Mouse (Mus musculus) ZHBTc4 (cell line): ENCODE data around the gene Olfr1287.

Experiments
- DNase-seq: peaks from one replicate; pipeline ENCODE4 v3.0.0-alpha.2; 2011; ENCODE audit warnings: low read depth, low spot score

Gene Olfr1287

DNA sequence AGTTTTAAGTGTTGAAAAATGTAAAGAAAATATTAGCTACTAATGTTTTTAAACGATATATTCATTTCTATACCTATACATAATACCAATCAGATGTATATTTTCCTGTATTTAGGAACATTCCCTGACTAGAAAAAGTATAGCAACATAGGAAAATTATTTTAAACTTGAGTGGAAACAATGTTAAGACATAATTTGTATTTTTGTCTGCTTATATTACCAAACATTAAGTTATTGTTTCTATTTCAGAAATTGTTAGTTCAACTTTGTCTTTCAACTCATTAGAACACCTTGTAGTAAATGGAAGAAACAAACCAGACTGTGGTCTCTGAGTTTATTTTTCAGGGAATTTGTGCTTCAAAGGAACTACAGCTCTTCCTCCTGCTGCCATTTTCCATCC is at the start of gene Olfr1287:
Olfr1287 (plus strand) TSS at position 301 of the 400 bp plus-strand sequence.
- no peak for DNase-seq

DNA sequence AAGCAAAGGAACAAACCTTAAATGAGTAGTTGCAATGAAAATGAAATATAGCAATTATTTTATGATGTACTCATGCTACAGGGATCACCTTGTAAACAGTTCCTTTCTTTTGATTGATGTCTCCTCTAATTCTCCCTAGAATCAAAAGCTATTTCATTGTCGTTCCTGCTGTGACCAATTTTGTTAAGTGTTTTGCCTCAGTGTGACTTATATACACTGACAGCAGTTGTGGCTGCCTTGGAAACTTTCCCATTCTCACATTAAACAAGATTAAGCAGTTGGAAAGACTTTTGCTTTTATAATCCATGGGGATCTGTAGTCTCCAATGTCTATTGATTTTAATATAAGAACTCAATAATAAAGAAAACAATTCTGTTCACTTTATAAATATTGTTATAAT is 26.0 kb upstream of the Olfr1287 start, which contains the start of gene Olfr1286:
Olfr1286 (minus strand) TSS at position 185 of the 400 bp plus-strand sequence.
- no peak for DNase-seq

DNA sequence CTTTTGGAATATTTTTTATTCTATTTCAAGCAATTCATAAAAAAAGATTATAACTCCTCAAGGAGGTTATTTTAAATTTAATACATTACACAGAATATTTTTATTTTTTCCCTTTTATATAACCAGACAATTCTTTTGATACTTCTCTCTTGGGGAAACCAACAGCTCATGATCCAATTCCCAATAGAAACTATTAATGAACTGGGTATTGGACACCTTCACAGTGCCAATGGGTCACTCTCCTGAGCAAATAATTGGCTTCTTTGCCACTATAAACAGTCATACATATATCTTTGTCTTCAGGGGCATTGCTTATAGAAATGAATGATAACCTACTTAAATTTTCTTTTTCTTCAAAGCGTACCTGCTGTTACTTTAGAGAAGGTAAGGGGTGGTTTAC is 24.9 kb downstream of the Olfr1287 start, which contains the start of gene Olfr1288:
Olfr1288 (plus strand) TSS at position 301 of the 400 bp plus-strand sequence.
- DNase-seq, result no peak

DNA sequence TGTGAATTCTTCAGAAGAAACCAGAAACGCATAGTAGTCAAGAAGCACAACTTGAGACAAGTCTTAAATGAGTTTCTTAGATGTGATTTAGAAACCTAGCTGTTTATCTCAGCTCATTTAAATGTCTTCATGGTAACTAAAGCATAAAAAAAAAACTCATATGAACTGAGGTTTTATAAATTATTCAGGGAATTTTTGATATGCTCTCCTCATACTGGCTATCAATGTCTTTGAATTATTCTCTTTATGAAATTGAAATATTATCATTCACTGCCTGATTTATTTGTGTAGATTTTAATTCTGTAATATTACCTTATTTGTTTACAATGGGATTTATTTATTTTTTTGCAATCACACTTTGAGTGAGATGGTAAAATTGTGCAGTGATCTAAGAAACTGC is 31.6 kb downstream of the Olfr1287 start, which contains the start of gene Olfr1289:
Olfr1289 (plus strand) TSS at position 301 of the 400 bp plus-strand sequence.
- DNase-seq, result no peak

DNA sequence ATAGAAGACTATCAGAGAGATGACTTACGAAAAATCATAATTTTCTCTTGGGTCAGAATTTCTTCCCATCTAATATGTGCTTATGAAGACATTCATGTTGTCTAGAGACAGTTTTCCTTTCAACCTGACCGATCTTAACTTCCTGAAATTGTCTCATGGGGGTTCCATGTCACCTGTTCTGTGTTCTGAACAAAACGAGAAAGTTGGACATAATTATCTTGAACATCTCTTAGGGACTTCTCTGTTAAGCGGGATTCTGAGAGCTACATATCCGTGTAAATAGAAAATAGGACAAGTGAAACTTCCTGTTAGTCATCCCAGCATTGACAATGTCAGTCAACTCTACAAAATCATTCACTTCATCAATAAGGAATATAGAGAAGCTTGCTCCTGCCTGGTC is 44.8 kb downstream of the Olfr1287 start, which contains the start of gene Olfr1290:
Olfr1290 (minus strand) TSS at position 101 of the 400 bp plus-strand sequence.
- no peak for DNase-seq

DNA sequence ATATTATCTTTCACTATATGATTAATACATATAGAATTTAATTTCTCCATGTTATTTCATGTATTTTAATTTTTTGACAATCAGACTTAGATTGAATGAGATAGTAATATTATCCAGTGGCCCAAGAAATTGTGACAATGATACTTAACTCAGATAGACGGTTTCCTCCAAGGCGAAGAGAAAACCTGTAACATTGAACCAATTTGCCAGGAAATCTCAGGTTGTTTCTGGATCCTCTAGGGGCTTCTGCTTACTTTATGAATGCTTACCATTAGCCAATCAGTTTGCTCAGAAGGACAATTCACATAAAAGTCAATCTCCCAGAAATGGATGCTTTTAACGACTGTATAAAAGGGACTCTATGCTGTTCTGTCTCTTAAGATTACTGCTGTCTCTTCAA is 47.9 kb downstream of the Olfr1287 start, which contains the start of gene Olfr1291-ps1:
Olfr1291-ps1 (plus strand) TSS at position 301 of the 400 bp plus-strand sequence.
- DNase-seq, result no peak
